ENCODE assay signal across 20 mouse cellular contexts in the genomic region with DNA sequence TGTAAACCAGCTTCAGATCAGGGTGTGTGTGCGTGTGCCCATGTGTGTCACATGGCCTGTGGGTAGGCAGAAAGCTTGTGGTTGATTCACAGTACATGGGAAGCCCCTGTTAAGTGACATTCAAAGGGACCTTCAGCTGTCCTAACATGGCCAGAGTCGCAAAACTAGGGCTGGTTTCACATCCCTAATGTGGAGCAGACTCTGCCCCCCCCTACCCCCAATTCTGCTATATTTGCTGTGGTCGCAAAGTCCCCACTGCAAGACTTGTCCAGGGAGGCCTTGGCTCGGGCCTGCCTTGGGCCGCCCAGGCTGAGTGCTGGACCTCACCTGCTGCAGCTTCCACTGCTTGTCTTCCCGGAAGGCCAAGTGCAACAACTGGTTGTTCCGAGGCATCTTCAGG. TPM values are rescaled to one million over a fixed set of nuclear protein-coding genes. Genes with fewer than 3 reads are reported as not detected.
DNase-seq lines count a peak whose midpoint lies in the region; ATAC-seq and TF ChIP-seq lines count a peak whose summit lies in the region.
"Had no signal": no experiment of that assay in that cellular context is flagged by ENCODE, and none has a peak within 500 bp of the region (broad histone marks: within the 10 kb centered on the region; RNA-seq: fewer than 3 reads in every experiment).

No protein-coding gene starts in this region.

- H3K9ac ChIP-seq in midbrain, embryonic 16.5 days (ENCODE audit: low read depth, low read length): no peak overlapping the region
- no peak overlapping the region for H3K9ac ChIP-seq in intestine, embryonic 15.5 days
- H3K9ac ChIP-seq: limb, embryonic 13.5 days; lung, embryonic 15.5 days had no signal

- H3K4me3 ChIP-seq in testis, adult 2 months (ENCODE audit: control insufficient read depth, low read depth, low read length): peak overlapping the region; percentile 98
- H3K4me3 ChIP-seq in midbrain, embryonic 16.5 days (ENCODE audit: low read depth, low read length): no peak overlapping the region
- H3K4me3 ChIP-seq in intestine, embryonic 15.5 days (replicated peaks): no peak overlapping the region
- H3K4me3 ChIP-seq: embryonic facial prominence, embryonic 12.5 days; limb, embryonic 13.5 days; lung, embryonic 15.5 days had no signal

- H3K4me2 ChIP-seq in midbrain, embryonic 16.5 days (ENCODE audit: low read length): no peak overlapping the region
- H3K4me2 ChIP-seq in intestine, embryonic 15.5 days (replicated peaks): no peak overlapping the region
- H3K4me2 ChIP-seq: heart, embryonic 11.5 days had no signal

- no peaks in the 10 kb centered on the region; the same call in 1 of the 2 replicates for H3K36me3 ChIP-seq in testis, adult 2 months (ENCODE audit: control insufficient read depth, insufficient read depth, low read length)
- peaks cover 16% of the 10 kb centered on the region for H3K36me3 ChIP-seq in midbrain, embryonic 16.5 days (ENCODE audit: control insufficient read depth, insufficient read depth, low read length)
- H3K36me3 ChIP-seq in intestine, embryonic 15.5 days: peaks cover 17% of the 10 kb centered on the region

- no peak for TF ChIP-seq CTCF in testis, adult 2 months (IDR thresholded peaks at IDR 0.05; ENCODE audit: control insufficient read depth, insufficient read depth, insufficient replicate concordance, low read depth, low read length)

- no peak for TF ChIP-seq POLR2A in testis, adult 2 months (IDR thresholded peaks at IDR 0.05; ENCODE audit: control insufficient read depth, low read depth, low read length)

- H3K4me1 ChIP-seq in testis, adult 2 months (ENCODE audit: control insufficient read depth, insufficient read depth, low read length): peaks cover 17% of the 10 kb centered on the region
- peaks cover 11% of the 10 kb centered on the region for H3K4me1 ChIP-seq in midbrain, embryonic 16.5 days (ENCODE audit: control insufficient read depth, insufficient read depth, low read length)
- H3K4me1 ChIP-seq in intestine, embryonic 15.5 days (replicated peaks): peaks cover 12% of the 10 kb centered on the region; the same call in 1 of the 2 replicates

- no peak for ATAC-seq in midbrain, embryonic 16.5 days
- no peak for ATAC-seq in intestine, embryonic 15.5 days

- H3K27me3 ChIP-seq in testis, adult 2 months (ENCODE audit: control insufficient read depth, insufficient read depth, low read length): no peaks in the 10 kb centered on the region
- no peaks in the 10 kb centered on the region for H3K27me3 ChIP-seq in midbrain, embryonic 16.5 days (ENCODE audit: control insufficient read depth, insufficient read depth, low read depth, low read length)
- H3K27me3 ChIP-seq in intestine, embryonic 15.5 days (replicated peaks): no peaks in the 10 kb centered on the region
- H3K27me3 ChIP-seq: embryonic facial prominence, embryonic 12.5 days; limb, embryonic 13.5 days; lung, embryonic 15.5 days had no signal

- peak; percentile 23 for DNase-seq in cerebellum, adult 11-12 months
- no peak for DNase-seq in cerebellum, adult 18-20 months
- no peak for DNase-seq in testis, postnatal 10 days (ENCODE audit: low spot score)
- peak; percentile 16 for DNase-seq in skeletal muscle tissue, adult 2 months (ENCODE audit: low read depth, low spot score)
- no peak for DNase-seq in gastrocnemius, postnatal 4 days (ENCODE audit: low spot score in 2 of 2)
- DNase-seq: cerebellum, postnatal 36 days; thymus, adult 2 months had no signal

- 89% methylated on average over 7 of the region's 7 CpGs for WGBS in midbrain, embryonic 16.5 days
- WGBS in intestine, embryonic 15.5 days: 85% methylated on average over 7 of the region's 7 CpGs

- no peak overlapping the region for H3K27ac ChIP-seq in testis, adult 2 months (ENCODE audit: control insufficient read depth, insufficient read depth, low read depth, low read length)
- H3K27ac ChIP-seq in midbrain, embryonic 16.5 days (ENCODE audit: low read length): no peak overlapping the region
- H3K27ac ChIP-seq in intestine, embryonic 15.5 days: no peak overlapping the region
- H3K27ac ChIP-seq: embryonic facial prominence, embryonic 12.5 days; limb, embryonic 13.5 days; lung, embryonic 15.5 days had no signal

- no peaks in the 10 kb centered on the region for H3K9me3 ChIP-seq in midbrain, embryonic 16.5 days (replicated peaks; ENCODE audit: control insufficient read depth, low read length, poor library complexity, severe bottlenecking)
- H3K9me3 ChIP-seq in intestine, embryonic 15.5 days: no peaks in the 10 kb centered on the region
- H3K9me3 ChIP-seq: embryonic facial prominence, embryonic 12.5 days; limb, embryonic 13.5 days; lung, embryonic 15.5 days had no signal

RNA-seq across cellular contexts. Expression of a gene that starts 2.1 kb away (rescaled TPM):
- 277 and 305 TPM in 2 replicates for polyA plus RNA-seq in testis, adult 2 months (2012; rRNA removed)
- total RNA-seq in gastrocnemius, postnatal 4 days (2021): 10 to 100 TPM; 15.8 to 19.1 TPM
- polyA plus RNA-seq in midbrain, embryonic 16.5 days (2015; fragmentation: Nextera tagmentation; extraction: Ambion mirVana): 147 and 164 TPM in 2 replicates
- 46.2 and 51.7 TPM in 2 replicates for polyA plus RNA-seq in intestine, embryonic 15.5 days (2015; fragmentation: Nextera tagmentation; extraction: Ambion mirVana)

RNA-seq across cellular contexts. Expression of a gene that starts 4.2 kb away (rescaled TPM):
- polyA plus RNA-seq in testis, adult 2 months (2012; rRNA removed): 1.7 and 4.3 TPM in 2 replicates
- total RNA-seq in gastrocnemius, postnatal 4 days (2021): not detected
- 0.91 and 1.7 TPM in 2 replicates for polyA plus RNA-seq in midbrain, embryonic 16.5 days (2015; fragmentation: Nextera tagmentation; extraction: Ambion mirVana)
- polyA plus RNA-seq in intestine, embryonic 15.5 days (2015; fragmentation: Nextera tagmentation; extraction: Ambion mirVana): 99.2 and 112 TPM in 2 replicates
- total RNA-seq: adrenal gland, adult 18-20 months; gastrocnemius, adult 8-10 months; heart, postnatal 25 days; left cerebral cortex, adult 2 months; megakaryocyte-erythroid progenitor cell, adult 5-6 weeks had no signal
- polyA plus RNA-seq: neural tube, embryonic 14.5 days had no signal

RNA-seq across cellular contexts. Expression of a gene that starts 13.6 kb away (rescaled TPM):
- 558 and 561 TPM in 2 replicates for polyA plus RNA-seq in testis, adult 2 months (2012; rRNA removed)
- total RNA-seq in gastrocnemius, postnatal 4 days (2021): not detected
- not detected in 2 replicates for polyA plus RNA-seq in midbrain, embryonic 16.5 days (2015; fragmentation: Nextera tagmentation; extraction: Ambion mirVana)
- polyA plus RNA-seq in intestine, embryonic 15.5 days (2015; fragmentation: Nextera tagmentation; extraction: Ambion mirVana): not detected in 2 replicates
- total RNA-seq: adrenal gland, adult 18-20 months; gastrocnemius, adult 8-10 months; heart, postnatal 25 days; left cerebral cortex, adult 2 months; megakaryocyte-erythroid progenitor cell, adult 5-6 weeks had no signal
- polyA plus RNA-seq: embryonic facial prominence, embryonic 12.5 days; heart, embryonic 11.5 days; limb, embryonic 13.5 days; neural tube, embryonic 14.5 days had no signal

RNA-seq across cellular contexts. Expression of a gene that starts 38.4 kb away (rescaled TPM):
- 44.5 and 45.3 TPM in 2 replicates for polyA plus RNA-seq in testis, adult 2 months (2012; rRNA removed)
- total RNA-seq in gastrocnemius, postnatal 4 days (2021): 10 to 100 TPM; 57.2 to 65.9 TPM
- polyA plus RNA-seq in midbrain, embryonic 16.5 days (2015; fragmentation: Nextera tagmentation; extraction: Ambion mirVana): 194 and 204 TPM in 2 replicates
- polyA plus RNA-seq in intestine, embryonic 15.5 days (2015; fragmentation: Nextera tagmentation; extraction: Ambion mirVana): 129 and 136 TPM in 2 replicates

RNA-seq across cellular contexts. Expression of a gene that starts 38.6 kb away (rescaled TPM):
- polyA plus RNA-seq in testis, adult 2 months (2012; rRNA removed): 26.8 and 28.4 TPM in 2 replicates
- 10 to 100 TPM; 39.5 to 42.2 TPM for total RNA-seq in gastrocnemius, postnatal 4 days (2021)
- 11.3 and 12.2 TPM in 2 replicates for polyA plus RNA-seq in midbrain, embryonic 16.5 days (2015; fragmentation: Nextera tagmentation; extraction: Ambion mirVana)
- polyA plus RNA-seq in intestine, embryonic 15.5 days (2015; fragmentation: Nextera tagmentation; extraction: Ambion mirVana): 15.4 and 17.0 TPM in 2 replicates

Comparison
In these comparisons a context has a peak if more than half of its experiments do, and no peak if none do; other contexts are left out.
1. DNase-seq: peak in cerebellum, adult 11-12 months (single experiment) and skeletal muscle tissue, adult 2 months (single experiment); none in cerebellum, adult 18-20 months (0 of 2), testis, postnatal 10 days (single experiment) and gastrocnemius, postnatal 4 days (0 of 2).
2. RNA of a gene that starts 4.2 kb away (polyA plus RNA-seq): 99.2 to 112 TPM in intestine, embryonic 15.5 days; 0.91 to 1.7 TPM in midbrain, embryonic 16.5 days and 1.7 to 4.3 TPM in testis, adult 2 months; every median in the first group is over 10 times any median in the second.
3. RNA of a gene that starts 13.6 kb away (polyA plus RNA-seq): 558 to 561 TPM in testis, adult 2 months; not detected in midbrain, embryonic 16.5 days and not detected in intestine, embryonic 15.5 days; every median in the first group is over 100 times any median in the second.